Mouse (Mus musculus) heart, embryonic 13.5 days (tissue): ENCODE results near the gene Agpat2. TPM values are rescaled to one million over a fixed set of nuclear protein-coding genes. Genes with fewer than 3 reads are reported as not detected.

Source experiments
- ATAC-seq: fragments of 200-750 bp; cut with Nextera tagmentation; 2 replicates; pipeline ENCODE4 v1.8.0; 2017; ENCODE audit warnings: moderate TSS enrichment; ENCODE audit not compliant: insufficient number of reproducible peaks, low FRiP score, low TSS enrichment; ENCODE audit errors: extremely low read depth
- H3K27ac ChIP-seq: fragments of 300-500 bp; sonication (generic); replicated peaks from 2 replicates; pipeline ENCODE4 v1.5.1; 2015; ENCODE audit warnings: moderate library complexity, mild to moderate bottlenecking, inconsistent platforms
- H3K27me3 ChIP-seq: fragments of 300-500 bp; sonication (generic); replicated peaks from 2 replicates; pipeline ENCODE4 v1.6.1; 2015; ENCODE audit warnings: mild to moderate bottlenecking, inconsistent platforms
- H3K36me3 ChIP-seq: fragments of 300-500 bp; sonication (generic); 2 replicates; pipeline ENCODE4 v1.6.1; 2015; ENCODE audit warnings: mild to moderate bottlenecking, inconsistent platforms
- H3K4me1 ChIP-seq: fragments of 300-500 bp; sonication (generic); 2 replicates; pipeline ENCODE4 v1.6.1; 2015; ENCODE audit warnings: inconsistent platforms
- H3K4me2 ChIP-seq: fragments of 300-500 bp; sonication (generic); 2 replicates; pipeline ENCODE4 v1.6.1; 2015; ENCODE audit warnings: inconsistent platforms, mild to moderate bottlenecking, moderate library complexity
- H3K4me3 ChIP-seq: fragments of 300-500 bp; sonication (generic); 2 replicates; pipeline ENCODE4 v1.5.1; 2015; ENCODE audit warnings: moderate library complexity, mild to moderate bottlenecking, inconsistent platforms
- H3K9ac ChIP-seq: fragments of 300-500 bp; sonication (generic); 2 replicates; pipeline ENCODE4 v1.6.1; 2015; ENCODE audit warnings: inconsistent platforms, mild to moderate bottlenecking, moderate library complexity
- H3K9me3 ChIP-seq: fragments of 300-500 bp; sonication (generic); 2 replicates; pipeline ENCODE4 v1.6.1; 2016; ENCODE audit warnings: inconsistent platforms
- WGBS: fragments of 180-500 bp; shearing (Covaris S2); methylation state at CpG from one replicate; pipeline ENCODE4 v1.1.7; 2015; ENCODE audit warnings: mixed read lengths; 5-methylcytosine and 5-hydroxymethylcytosine counted together
- polyA plus RNA-seq: library from polyadenylated mRNA; unstranded; fragments of >200 nt; fragmentation: Nextera tagmentation; extraction: Ambion mirVana; gene quantifications from 2 replicates; pipeline ENCODE4 v1.2.1, GENCODE M21; 2015

The Agpat2 gene
- polyA plus RNA-seq, 1 experiment from 2014 or later = 21.8 TPM

GRCm38 (mm10) chr2:26606579-26606978, 2.4 kb upstream of the Agpat2 start:
- Histone ChIP-seq H3K9ac (peak overlapping the region; percentile 44; the same call in 1 of the 2 replicates), H3K9me3 (no peaks in the 10 kb centered on the region), H3K27ac (peak overlapping the region; percentile 72), H3K27me3 (no peaks in the 10 kb centered on the region), H3K36me3 (no peaks in the 10 kb centered on the region), H3K4me2 (no peak overlapping the region), H3K4me1 (peaks cover 37% of the 10 kb centered on the region), H3K4me3 (no peak overlapping the region)
- no peak for ATAC-seq
- WGBS = 64% methylated on average over 3 of the region's 3 CpGs

- Histone ChIP-seq H3K9me3 (no peaks in the 10 kb centered on the region), H3K4me1 (peaks cover 37% of the 10 kb centered on the region), H3K4me2 (no peak overlapping the region), H3K4me3 (no peak overlapping the region), H3K36me3 (no peaks in the 10 kb centered on the region), H3K27me3 (no peaks in the 10 kb centered on the region), H3K27ac (no peak overlapping the region), H3K9ac (no peak overlapping the region)
- WGBS = 78% methylated on average over 8 of the region's 8 CpGs
- ATAC-seq = no peak
Measured at GRCm38 (mm10) chr2:26605331-26605730, 1.1 kb upstream of the Agpat2 start.

- Histone ChIP-seq H3K9ac (peak overlapping the region; percentile 90), H3K27ac (peak overlapping the region; percentile 78), H3K4me2 (peak overlapping the region; percentile 90), H3K9me3 (no peaks in the 10 kb centered on the region), H3K27me3 (no peaks in the 10 kb centered on the region), H3K4me3 (peak overlapping the region; percentile 76), H3K36me3 (no peaks in the 10 kb centered on the region), H3K4me1 (peaks cover 34% of the 10 kb centered on the region)
- 18% methylated on average over 6 of the region's 6 CpGs for WGBS
- no peak for ATAC-seq
Measured at GRCm38 (mm10) chr2:26603159-26603558, 1.1 kb downstream of the Agpat2 start.

GRCm38 (mm10) chr2:26602631-26603030, 1.6 kb downstream of the Agpat2 start:
- 81% methylated on average over 5 of the region's 5 CpGs for WGBS
- peak overlapping the region; percentile 90 for H3K9ac ChIP-seq

GRCm38 (mm10) chr2:26601595-26601994, 2.6 kb downstream of the Agpat2 start:
- no peaks in the 10 kb centered on the region for H3K9me3 ChIP-seq
- 86% methylated on average over 1 of the region's 1 CpGs for WGBS
- H3K4me2 ChIP-seq = no peak overlapping the region
- ATAC-seq = no peak
- no peak overlapping the region for H3K27ac ChIP-seq
- peaks cover 23% of the 10 kb centered on the region for H3K4me1 ChIP-seq
- H3K4me3 ChIP-seq = no peak overlapping the region
- no peaks in the 10 kb centered on the region; the same call in 1 of the 2 replicates for H3K36me3 ChIP-seq
- H3K27me3 ChIP-seq = no peaks in the 10 kb centered on the region
- H3K9ac ChIP-seq = no peak overlapping the region

More at GRCm38 (mm10) chr2:26602631-26603030, 1.6 kb downstream of the Agpat2 start:
- Histone ChIP-seq H3K36me3 (no peaks in the 10 kb centered on the region), H3K4me3 (peak overlapping the region; percentile 76), H3K9me3 (no peaks in the 10 kb centered on the region), H3K27me3 (no peaks in the 10 kb centered on the region), H3K4me1 (peaks cover 33% of the 10 kb centered on the region), H3K4me2 (peak overlapping the region; percentile 90), H3K27ac (no peak overlapping the region)
- ATAC-seq = no peak

- WGBS = 88% methylated on average over 2 of the region's 2 CpGs
- H3K4me2 ChIP-seq = no peak overlapping the region
- H3K27ac ChIP-seq = no peak overlapping the region
- H3K27me3 ChIP-seq = no peaks in the 10 kb centered on the region
- H3K4me3 ChIP-seq = no peak overlapping the region
- no peak for ATAC-seq
- H3K4me1 ChIP-seq = peaks cover 16% of the 10 kb centered on the region
- no peaks in the 10 kb centered on the region for H3K9me3 ChIP-seq
- no peak overlapping the region for H3K9ac ChIP-seq
- peaks cover 6% of the 10 kb centered on the region for H3K36me3 ChIP-seq
Measured at GRCm38 (mm10) chr2:26600664-26601063, 3.6 kb downstream of the Agpat2 start.

- 80% methylated on average over 4 of the region's 4 CpGs for WGBS
- no peaks in the 10 kb centered on the region for H3K27me3 ChIP-seq
Measured at GRCm38 (mm10) chr2:26599965-26600364, 4.3 kb downstream of the Agpat2 start.

GRCm38 (mm10) chr2:26598462-26598861, 5.8 kb downstream of the Agpat2 start:
- H3K4me3 ChIP-seq = no peak overlapping the region
- H3K4me2 ChIP-seq = no peak overlapping the region
- no peak for ATAC-seq
- no peak overlapping the region for H3K9ac ChIP-seq
- no peaks in the 10 kb centered on the region for H3K27me3 ChIP-seq
- no peak overlapping the region for H3K27ac ChIP-seq
- WGBS = 59% methylated on average over 3 of the region's 3 CpGs
- peaks cover 19% of the 10 kb centered on the region for H3K36me3 ChIP-seq
- H3K4me1 ChIP-seq = peaks cover 9% of the 10 kb centered on the region
- H3K9me3 ChIP-seq = no peaks in the 10 kb centered on the region

More at GRCm38 (mm10) chr2:26599965-26600364, 4.3 kb downstream of the Agpat2 start:
- Histone ChIP-seq H3K27ac (no peak overlapping the region), H3K9me3 (no peaks in the 10 kb centered on the region), H3K9ac (no peak overlapping the region), H3K4me1 (peaks cover 16% of the 10 kb centered on the region), H3K36me3 (peaks cover 6% of the 10 kb centered on the region), H3K4me2 (no peak overlapping the region), H3K4me3 (no peak overlapping the region)
- no peak for ATAC-seq

GRCm38 (mm10) chr2:26597810-26598209, 6.4 kb downstream of the Agpat2 start:
- no peak for ATAC-seq
- Histone ChIP-seq H3K9ac (no peak overlapping the region), H3K9me3 (no peaks in the 10 kb centered on the region), H3K4me3 (no peak overlapping the region), H3K36me3 (peaks cover 25% of the 10 kb centered on the region), H3K4me1 (peaks cover 3% of the 10 kb centered on the region), H3K27me3 (no peaks in the 10 kb centered on the region), H3K27ac (no peak overlapping the region), H3K4me2 (no peak overlapping the region)
- WGBS = 73% methylated on average over 2 of the region's 2 CpGs

GRCm38 (mm10) chr2:26596898-26597297, 7.3 kb downstream of the Agpat2 start:
- Histone ChIP-seq H3K4me3 (no peak overlapping the region), H3K4me2 (no peak overlapping the region), H3K4me1 (no peaks in the 10 kb centered on the region), H3K9me3 (no peaks in the 10 kb centered on the region), H3K9ac (no peak overlapping the region), H3K27me3 (no peaks in the 10 kb centered on the region), H3K36me3 (peaks cover 34% of the 10 kb centered on the region), H3K27ac (no peak overlapping the region)
- ATAC-seq = no peak
- 90% methylated on average over 3 of the region's 3 CpGs for WGBS

- H3K27ac ChIP-seq = 0 out of 2 replicates have a peak overlapping the region, but pooled peaks have one; percentile 1
- peaks cover 44% of the 10 kb centered on the region for H3K36me3 ChIP-seq
- no peak overlapping the region for H3K4me3 ChIP-seq
- no peaks in the 10 kb centered on the region for H3K27me3 ChIP-seq
- no peak overlapping the region for H3K4me2 ChIP-seq
- H3K9me3 ChIP-seq = no peaks in the 10 kb centered on the region
- 72% methylated on average over 11 of the region's 11 CpGs for WGBS
- peaks cover 3% of the 10 kb centered on the region; the same call in 1 of the 2 replicates for H3K4me1 ChIP-seq
- ATAC-seq = no peak
- no peak overlapping the region for H3K9ac ChIP-seq
Measured at GRCm38 (mm10) chr2:26595725-26596435, 8.3 kb downstream of the Agpat2 start.
